Mouse (Mus musculus): Measurements from ENCODE around the gene Snap29.

Gene Snap29

DNA sequence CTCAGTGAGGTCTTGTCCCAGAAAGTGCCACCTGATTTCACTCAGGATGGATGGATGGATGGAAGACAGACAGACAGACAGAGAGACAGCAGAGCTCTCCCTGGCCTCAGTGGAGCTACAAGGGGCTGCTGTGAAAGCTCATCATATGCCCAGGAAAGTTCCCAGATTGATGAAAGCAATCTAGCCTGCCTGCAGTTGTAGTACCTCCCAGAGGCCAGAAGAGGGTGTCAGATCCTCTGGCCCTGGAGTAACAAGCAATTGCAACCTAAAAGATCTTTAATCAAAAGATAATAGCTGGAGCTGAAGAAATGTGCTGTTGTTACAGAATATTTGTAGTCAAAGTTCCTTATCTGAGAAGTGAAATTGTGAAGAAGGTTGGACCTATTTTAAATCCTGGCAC, 68.3 kb downstream of the Snap29 start:
- DNase-seq, result peak; percentile 30 to 38

DNA sequence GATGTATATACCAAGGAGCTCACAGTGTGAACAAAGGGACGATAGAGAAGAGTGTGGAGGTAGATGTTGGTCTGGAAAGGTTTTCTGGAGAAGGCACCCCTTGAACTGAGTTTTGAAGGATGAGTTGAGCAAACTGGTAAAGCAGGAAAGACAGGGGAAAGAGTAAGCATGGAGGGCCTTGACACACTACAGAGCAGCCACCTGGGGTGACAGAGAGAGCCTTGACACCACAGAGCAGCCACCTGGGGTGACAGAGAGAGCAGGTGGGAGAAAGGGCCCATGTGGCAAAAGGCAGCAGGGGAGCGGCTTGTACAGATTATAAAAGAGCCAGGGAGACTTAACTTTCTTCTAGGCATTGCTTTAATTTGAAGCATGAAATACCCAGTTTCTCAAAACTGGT, 69.0 kb downstream of the Snap29 start:
- DNase-seq, result no peak

DNA sequence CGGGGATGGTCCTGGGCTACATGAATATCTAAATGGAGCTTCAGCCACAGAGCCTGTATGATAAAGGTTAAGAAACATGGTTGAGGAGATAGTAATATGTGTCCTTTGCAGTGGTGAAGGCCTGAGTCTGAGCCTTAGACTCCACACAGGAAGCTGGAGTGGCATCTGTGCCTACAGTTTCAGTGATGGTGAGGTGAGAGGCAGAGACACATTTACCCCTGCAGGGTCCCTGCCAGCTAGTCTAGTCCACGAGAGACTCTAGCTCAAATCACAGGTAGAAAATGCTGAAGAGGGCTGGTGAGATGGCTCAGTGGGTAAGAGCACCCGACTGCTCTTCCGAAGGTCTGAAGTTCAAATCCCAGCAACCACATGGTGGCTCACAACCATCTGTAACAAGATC, 69.5 kb downstream of the Snap29 start:
- no peak for DNase-seq

DNA sequence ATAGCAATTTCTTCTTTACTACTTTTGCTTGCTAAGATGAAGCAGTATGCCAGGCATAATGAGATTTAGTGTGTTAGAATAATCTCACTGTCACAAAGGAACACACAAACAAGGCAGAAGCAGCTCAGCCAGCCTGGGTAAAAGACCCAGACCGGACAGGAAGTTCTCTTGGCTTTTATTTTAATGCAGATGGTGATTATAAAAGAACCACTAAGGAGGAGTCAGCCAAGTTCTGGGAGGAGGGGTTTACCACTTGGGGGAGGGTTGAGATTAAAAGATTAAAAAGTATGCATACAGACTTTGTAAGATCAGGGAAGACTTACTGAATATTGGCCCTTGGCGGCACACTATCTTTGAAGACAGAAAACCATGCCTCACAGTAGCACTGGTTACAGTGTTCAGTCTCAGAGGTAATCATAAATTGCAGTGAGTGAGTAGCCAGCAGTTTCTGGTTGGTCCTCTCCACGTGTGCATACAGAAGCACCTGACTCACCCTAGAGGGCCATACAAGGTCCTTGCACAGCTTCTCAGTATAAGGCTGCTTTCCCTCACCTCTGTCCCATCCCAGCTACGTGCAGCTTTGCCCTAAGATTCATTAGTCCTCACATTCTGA, 72.7 kb downstream of the Snap29 start:
- no peak for DNase-seq
